Mouse (Mus musculus): ENCODE data around the gene Pdik1l.
"Not testable (repeated sequence)": the region's sequence is repeated elsewhere in the genome, so short reads cannot be mapped to it uniquely, and the experiment has no call there.

Pdik1l gene

GRCm38 (mm10) chr4:134298626-134299497 is 11.2 kb upstream of the Pdik1l start:
- no peak for DNase-seq (ENCODE audit: low spot score)

GRCm38 (mm10) chr4:134297369-134297768 is 9.7 kb upstream of the Pdik1l start:
- no peak for DNase-seq (ENCODE audit: low spot score)

GRCm38 (mm10) chr4:134296523-134296922 is 8.8 kb upstream of the Pdik1l start:
- DNase-seq (ENCODE audit: low spot score), result no peak

GRCm38 (mm10) chr4:134296096-134296495 is 8.4 kb upstream of the Pdik1l start:
- not testable (repeated sequence) for DNase-seq (ENCODE audit: low spot score)

GRCm38 (mm10) chr4:134293692-134294163 is 6.0 kb upstream of the Pdik1l start:
- no peak for DNase-seq (ENCODE audit: low spot score)

GRCm38 (mm10) chr4:134293061-134293691 is 5.5 kb upstream of the Pdik1l start:
- DNase-seq (ENCODE audit: low spot score), result no peak

GRCm38 (mm10) chr4:134292067-134292466 is 4.4 kb upstream of the Pdik1l start:
- no peak for DNase-seq (ENCODE audit: low spot score)

GRCm38 (mm10) chr4:134288397-134289256 is 932 bp upstream of the Pdik1l start:
- no peak for DNase-seq (ENCODE audit: low spot score)

GRCm38 (mm10) chr4:134287168-134287564 is 529 bp downstream of the Pdik1l start:
- DNase-seq (ENCODE audit: low spot score), result peak; percentile 82

GRCm38 (mm10) chr4:134286226-134287167 is 1.2 kb downstream of the Pdik1l start:
- DNase-seq (ENCODE audit: low spot score), result no peak

- DNase-seq (ENCODE audit: low spot score), result no peak
Measured at GRCm38 (mm10) chr4:134284942-134285341, 2.8 kb downstream of the Pdik1l start.

GRCm38 (mm10) chr4:134273417-134274345 is 14.0 kb downstream of the Pdik1l start:
- DNase-seq (ENCODE audit: low spot score), result no peak

- no peak for DNase-seq (ENCODE audit: low spot score)
Measured at GRCm38 (mm10) chr4:134272731-134273416, 14.8 kb downstream of the Pdik1l start.

- no peak for DNase-seq (ENCODE audit: low spot score)
Measured at GRCm38 (mm10) chr4:134271979-134272378, 15.7 kb downstream of the Pdik1l start.

GRCm38 (mm10) chr4:134269622-134270021 is 18.1 kb downstream of the Pdik1l start:
- not testable (repeated sequence) for DNase-seq (ENCODE audit: low spot score)

GRCm38 (mm10) chr4:134268102-134268655 is 19.5 kb downstream of the Pdik1l start:
- DNase-seq (ENCODE audit: low spot score), result no peak

GRCm38 (mm10) chr4:134265860-134266585 is 21.7 kb downstream of the Pdik1l start:
- no peak for DNase-seq (ENCODE audit: low spot score)

- DNase-seq (ENCODE audit: low spot score), result no peak
Measured at GRCm38 (mm10) chr4:134263191-134263590, 24.5 kb downstream of the Pdik1l start.

Data from urinary bladder, postnatal 10 days (tissue).